Mouse (Mus musculus) colon, adult 2 months (tissue): ENCODE data around the gene Kiss1. TPM values are rescaled to one million over a fixed set of nuclear protein-coding genes. Genes with fewer than 3 reads are reported as not detected.

Experiments
- polyA plus RNA-seq: library from polyadenylated mRNA; depleted of rRNA; stranded (reverse); fragments of >200 nt; gene quantifications from 2 replicates; pipeline ENCODE4 v1.2.3, GENCODE M21; 2012; rRNA removed

The Kiss1 gene
- 2.0 TPM in 1 of 2 replicates, not detected in the other for polyA plus RNA-seq

GRCm38 (mm10) chr1:133321267-133321925, at the start of gene Kiss1:
Gene Kiss1 (plus strand): TSS chr1:133321875.

GRCm38 (mm10) chr1:133309652-133310267, 11.9 kb upstream of the Kiss1 start, which contains the start of gene Golt1a:
Gene Golt1a (plus strand): TSS chr1:133309800.

GRCm38 (mm10) chr1:133350210-133350609, 28.5 kb downstream of the Kiss1 start, which contains the start of gene Ren1:
Gene Ren1 (plus strand): TSS chr1:133350510.

GRCm38 (mm10) chr1:133363276-133364021, 41.8 kb downstream of the Kiss1 start, which contains the start of gene Etnk2:
Gene Etnk2 (plus strand): TSS chr1:133363572.

Other genes with a start within 250 kb of the Kiss1 start
- 35.9 and 37.4 TPM in 2 replicates for gene Ppp1r15b, start 190.7 kb upstream of the Kiss1 start, polyA plus RNA-seq
- gene Plekha6, start 157.7 kb upstream of the Kiss1 start, polyA plus RNA-seq, result 215 and 248 TPM in 2 replicates
- 10.7 and 11.9 TPM in 2 replicates for gene Golt1a, start 12.1 kb upstream of the Kiss1 start, polyA plus RNA-seq
- gene Ren1, start 28.6 kb downstream of the Kiss1 start, polyA plus RNA-seq, result 0.13 and 0.30 TPM in 2 replicates
- 1.0 and 1.3 TPM in 2 replicates for gene Etnk2, start 41.7 kb downstream of the Kiss1 start, polyA plus RNA-seq
- 76.3 and 85.0 TPM in 2 replicates for gene Sox13, start 102.5 kb downstream of the Kiss1 start, polyA plus RNA-seq